Mouse (Mus musculus): ENCODE results near the gene Polr3h.

The Polr3h gene

GRCm38 (mm10) chr15:81943176-81943749 lies 17.2 kb upstream of the Polr3h start:
- DNase-seq, result no peak

GRCm38 (mm10) chr15:81941010-81941409 lies 15.0 kb upstream of the Polr3h start:
- DNase-seq, result no peak

- DNase-seq, result no peak
These were observed 14.2 kb upstream of the Polr3h start for GRCm38 (mm10) chr15:81940219-81940618.

GRCm38 (mm10) chr15:81939774-81940173 lies 13.7 kb upstream of the Polr3h start:
- no peak for DNase-seq

GRCm38 (mm10) chr15:81939157-81939715 lies 13.2 kb upstream of the Polr3h start:
- no peak for DNase-seq

GRCm38 (mm10) chr15:81938246-81938645 lies 12.2 kb upstream of the Polr3h start:
- DNase-seq, result peak; percentile 58

GRCm38 (mm10) chr15:81937098-81937972 lies 11.3 kb upstream of the Polr3h start:
- DNase-seq, result peak; percentile 34

GRCm38 (mm10) chr15:81936679-81937078 lies 10.6 kb upstream of the Polr3h start, which contains the start of gene Csdc2:
TSS of gene Csdc2 (plus strand) at chr15:81936759.
- peak; percentile 48 for DNase-seq

- DNase-seq, result no peak
These were observed 10.0 kb upstream of the Polr3h start for GRCm38 (mm10) chr15:81935869-81936637.

GRCm38 (mm10) chr15:81933986-81934385 lies 7.9 kb upstream of the Polr3h start:
- no peak for DNase-seq

GRCm38 (mm10) chr15:81932951-81933470 lies 7.0 kb upstream of the Polr3h start:
- no peak for DNase-seq

GRCm38 (mm10) chr15:81928277-81928676 lies 2.2 kb upstream of the Polr3h start:
- peak; percentile 60 for DNase-seq

GRCm38 (mm10) chr15:81927741-81928140 lies 1.7 kb upstream of the Polr3h start:
- no peak for DNase-seq

GRCm38 (mm10) chr15:81926446-81926822 lies 394 bp upstream of the Polr3h start:
- no peak for DNase-seq

- no peak for DNase-seq
These were observed 1.1 kb downstream of the Polr3h start for GRCm38 (mm10) chr15:81924933-81925332.

- no peak for DNase-seq
These were observed 4.8 kb downstream of the Polr3h start for GRCm38 (mm10) chr15:81921255-81921654.

GRCm38 (mm10) chr15:81920546-81921217 lies 5.4 kb downstream of the Polr3h start:
- no peak for DNase-seq

GRCm38 (mm10) chr15:81919062-81919461 lies 7.0 kb downstream of the Polr3h start:
- no peak for DNase-seq

- peak; percentile 85 for DNase-seq
These were observed 8.2 kb downstream of the Polr3h start for GRCm38 (mm10) chr15:81917621-81918463.

- no peak for DNase-seq
These were observed 8.8 kb downstream of the Polr3h start for GRCm38 (mm10) chr15:81917201-81917600.

GRCm38 (mm10) chr15:81915663-81916062 lies 10.4 kb downstream of the Polr3h start:
- DNase-seq, result no peak
